Mouse (Mus musculus) left cerebral cortex, postnatal 10 days (tissue): ENCODE data around the gene Rptor. TPM values are rescaled to one million over a fixed set of nuclear protein-coding genes. Genes with fewer than 3 reads are reported as not detected.
"Not testable (repeated sequence)": the region's sequence is repeated elsewhere in the genome, so short reads cannot be mapped to it uniquely, and the experiment has no call there.

Source experiments
- DNase-seq, 2 experiments: peaks; one replicate each; pipeline ENCODE4 v3.0.0; 2021 to 2022; ENCODE audit warnings: low spot score in 2 of 2, mixed read lengths in 1 of 2; ENCODE audit errors: extremely low spot score in 1 of 2
- intact Hi-C: fragments of 180-260 bp; cut with DNase I; formaldehyde crosslinking; loops from one replicate; pipeline ENCODE4 v1.15.1; 2025
- total RNA-seq, 2 experiments: library from RNA; stranded (reverse); gene quantifications; 2 replicates each; pipeline ENCODE4 v1.2.3; 2021

Rptor gene
- total RNA-seq, 2 experiments from 2014 or later: 51.5 to 53.9 TPM

GRCm38 (mm10) chr11:119640491-119640890 lies 37.8 kb downstream of the Rptor start:
- intact Hi-C loops: no loop called here
- no peak for DNase-seq

GRCm38 (mm10) chr11:119641831-119642381 lies 39.2 kb downstream of the Rptor start:
- intact Hi-C loops: no loop called here
- no peak for DNase-seq

- intact Hi-C loops: no loop called here
- DNase-seq: no peak
Measured at GRCm38 (mm10) chr11:119643347-119643746, 40.6 kb downstream of the Rptor start.

GRCm38 (mm10) chr11:119644140-119644539 lies 41.4 kb downstream of the Rptor start:
- no peak for DNase-seq
- intact Hi-C loops: no loop called here

- intact Hi-C loops: no loop called here
- no peak for DNase-seq
Measured at GRCm38 (mm10) chr11:119644612-119645379, 42.1 kb downstream of the Rptor start.

GRCm38 (mm10) chr11:119650456-119650855 lies 47.8 kb downstream of the Rptor start:
- intact Hi-C loops: no loop called here
- no peak for DNase-seq

- no peak for DNase-seq
- intact Hi-C loops: no loop called here
Measured at GRCm38 (mm10) chr11:119653336-119653735, 50.6 kb downstream of the Rptor start.

GRCm38 (mm10) chr11:119657534-119657933 lies 54.8 kb downstream of the Rptor start:
- intact Hi-C loops: no loop called here
- DNase-seq: no peak

GRCm38 (mm10) chr11:119659296-119659695 lies 56.6 kb downstream of the Rptor start:
- no peak for DNase-seq
- intact Hi-C loops: no loop called here

- intact Hi-C loops, DNase-seq: not testable (repeated sequence)
Measured at GRCm38 (mm10) chr11:119661479-119661878, 58.8 kb downstream of the Rptor start.

GRCm38 (mm10) chr11:119663876-119664275 lies 61.2 kb downstream of the Rptor start:
- no peak for DNase-seq
- intact Hi-C loops: no loop called here

- DNase-seq: no peak
- intact Hi-C loops: no loop called here
Measured at GRCm38 (mm10) chr11:119664678-119665307, 62.1 kb downstream of the Rptor start.

- DNase-seq: no peak
- intact Hi-C loops: no loop called here
Measured at GRCm38 (mm10) chr11:119665308-119665702, 62.6 kb downstream of the Rptor start.

- DNase-seq: no peak
- intact Hi-C loops: no loop called here
Measured at GRCm38 (mm10) chr11:119666567-119667108, 63.9 kb downstream of the Rptor start.

- intact Hi-C loops: no loop called here
- no peak for DNase-seq
Measured at GRCm38 (mm10) chr11:119670690-119671666, 68.3 kb downstream of the Rptor start.

GRCm38 (mm10) chr11:119672041-119672440 lies 69.3 kb downstream of the Rptor start:
- no peak for DNase-seq
- intact Hi-C loops: no loop called here

GRCm38 (mm10) chr11:119672775-119673174 lies 70.1 kb downstream of the Rptor start:
- intact Hi-C loops: no loop called here
- DNase-seq: no peak

- no peak for DNase-seq
- intact Hi-C loops: no loop called here
Measured at GRCm38 (mm10) chr11:119674835-119675234, 72.1 kb downstream of the Rptor start.

- intact Hi-C loops: no loop called here
- DNase-seq: no peak
Measured at GRCm38 (mm10) chr11:119675546-119675945, 72.8 kb downstream of the Rptor start.
